Mouse (Mus musculus): ENCODE measurements around the gene Frem3. TPM values are rescaled to one million over a fixed set of nuclear protein-coding genes. Genes with fewer than 3 reads are reported as not detected.

Frem3 gene
- polyA plus RNA-seq (2014; fragmentation: Nextera tagmentation; extraction: Ambion mirVana): 0.01 TPM in 1 of 2 replicates, not detected in the other

- Histone ChIP-seq H3K36me3 (ENCODE audit: control insufficient read depth, insufficient read depth, low read length) (no peaks in the 10 kb centered on the region), H3K9me3 (ENCODE audit: control insufficient read depth, low read length) (no peaks in the 10 kb centered on the region), H3K4me3 (ENCODE audit: low read depth, low read length) (peak within 1 kb of the TSS; percentile 11; the same call in 1 of the 2 replicates), H3K4me2 (peak within 1 kb of the TSS; percentile 39), H3K4me1 (ENCODE audit: control insufficient read depth, insufficient read depth, low read length) (peaks cover 4% of the 10 kb centered on the region; the same call in 1 of the 2 replicates), H3K9ac (ENCODE audit: low read length) (no peak within 1 kb of the TSS), H3K27ac (ENCODE audit: low read depth, low read length) (no peak within 1 kb of the TSS), H3K27me3 (ENCODE audit: control insufficient read depth, insufficient read depth, low read length) (peaks cover 16% of the 10 kb centered on the region)
- peak; percentile 88 for DNase-seq (ENCODE audit: low spot score, missing footprints)
- WGBS: under 1% methylated on average over 32 of the region's 32 CpGs
- ATAC-seq (ENCODE audit: low FRiP score): no peak
These were observed at the start of gene Frem3 for GRCm38 (mm10) chr8:80610549-80611440. TSS of gene Frem3 (plus strand) at chr8:80611080.

- DNase-seq (ENCODE audit: low spot score, missing footprints) (no peak), ATAC-seq (ENCODE audit: low FRiP score) (peak; percentile 67; the same call in 1 of the 2 replicates)
- no peaks in the 10 kb centered on the region for H3K9me3 ChIP-seq (ENCODE audit: control insufficient read depth, low read length)
- no peak overlapping the region for H3K4me2 ChIP-seq
- no peak overlapping the region for H3K4me3 ChIP-seq (ENCODE audit: low read depth, low read length)
- 71% methylated on average over 3 of the region's 3 CpGs for WGBS
- no peak overlapping the region for H3K27ac ChIP-seq (ENCODE audit: low read depth, low read length)
- H3K27me3 ChIP-seq (ENCODE audit: control insufficient read depth, insufficient read depth, low read length): no peaks in the 10 kb centered on the region
- H3K4me1 ChIP-seq (ENCODE audit: control insufficient read depth, insufficient read depth, low read length): no peaks in the 10 kb centered on the region
- no peak overlapping the region for H3K9ac ChIP-seq (ENCODE audit: low read length)
- H3K36me3 ChIP-seq (ENCODE audit: control insufficient read depth, insufficient read depth, low read length): no peaks in the 10 kb centered on the region
These were observed 46.6 kb upstream of the Frem3 start for GRCm38 (mm10) chr8:80564205-80564839.

GRCm38 (mm10) chr8:80567471-80567870 lies 43.4 kb upstream of the Frem3 start:
- DNase-seq (ENCODE audit: low spot score, missing footprints): no peak
- no peak overlapping the region for H3K9ac ChIP-seq (ENCODE audit: low read length)
- H3K9me3 ChIP-seq (ENCODE audit: control insufficient read depth, low read length): no peaks in the 10 kb centered on the region
- H3K36me3 ChIP-seq (ENCODE audit: control insufficient read depth, insufficient read depth, low read length): no peaks in the 10 kb centered on the region
- no peak overlapping the region for H3K4me2 ChIP-seq
- H3K4me3 ChIP-seq (ENCODE audit: low read depth, low read length): no peak overlapping the region
- no peak overlapping the region for H3K27ac ChIP-seq (ENCODE audit: low read depth, low read length)
- 98% methylated on average over 1 of the region's 1 CpGs for WGBS
- no peak for ATAC-seq (ENCODE audit: low FRiP score)
- H3K27me3 ChIP-seq (ENCODE audit: control insufficient read depth, insufficient read depth, low read length): no peaks in the 10 kb centered on the region
- H3K4me1 ChIP-seq (ENCODE audit: control insufficient read depth, insufficient read depth, low read length): no peaks in the 10 kb centered on the region

- no peak overlapping the region for H3K27ac ChIP-seq (ENCODE audit: low read depth, low read length)
- H3K4me2 ChIP-seq: no peak overlapping the region
- no peaks in the 10 kb centered on the region for H3K27me3 ChIP-seq (ENCODE audit: control insufficient read depth, insufficient read depth, low read length)
- H3K9ac ChIP-seq (ENCODE audit: low read length): no peak overlapping the region
- DNase-seq (ENCODE audit: low spot score, missing footprints): no peak
- 75% methylated on average over 6 of the region's 6 CpGs for WGBS
- ATAC-seq (ENCODE audit: low FRiP score): no peak
- no peaks in the 10 kb centered on the region for H3K36me3 ChIP-seq (ENCODE audit: control insufficient read depth, insufficient read depth, low read length)
- no peak overlapping the region for H3K4me3 ChIP-seq (ENCODE audit: low read depth, low read length)
- no peaks in the 10 kb centered on the region for H3K4me1 ChIP-seq (ENCODE audit: control insufficient read depth, insufficient read depth, low read length)
- H3K9me3 ChIP-seq (ENCODE audit: control insufficient read depth, low read length): no peaks in the 10 kb centered on the region
These were observed 42.5 kb upstream of the Frem3 start for GRCm38 (mm10) chr8:80568243-80568995.

- no peaks in the 10 kb centered on the region for H3K27me3 ChIP-seq (ENCODE audit: control insufficient read depth, insufficient read depth, low read length)
- H3K27ac ChIP-seq (ENCODE audit: low read depth, low read length): no peak overlapping the region
- no peak for DNase-seq (ENCODE audit: low spot score, missing footprints)
- no peak for ATAC-seq (ENCODE audit: low FRiP score)
- no peaks in the 10 kb centered on the region for H3K36me3 ChIP-seq (ENCODE audit: control insufficient read depth, insufficient read depth, low read length)
- no peaks in the 10 kb centered on the region for H3K9me3 ChIP-seq (ENCODE audit: control insufficient read depth, low read length)
- no peak overlapping the region for H3K9ac ChIP-seq (ENCODE audit: low read length)
- no peak overlapping the region for H3K4me3 ChIP-seq (ENCODE audit: low read depth, low read length)
- no peaks in the 10 kb centered on the region for H3K4me1 ChIP-seq (ENCODE audit: control insufficient read depth, insufficient read depth, low read length)
- WGBS: 62% methylated on average over 1 of the region's 1 CpGs
- H3K4me2 ChIP-seq: no peak overlapping the region
These were observed 38.3 kb upstream of the Frem3 start for GRCm38 (mm10) chr8:80572417-80573061.

GRCm38 (mm10) chr8:80577126-80577525 lies 33.8 kb upstream of the Frem3 start:
- Histone ChIP-seq H3K9ac (ENCODE audit: low read length) (no peak overlapping the region), H3K36me3 (ENCODE audit: control insufficient read depth, insufficient read depth, low read length) (no peaks in the 10 kb centered on the region), H3K27me3 (ENCODE audit: control insufficient read depth, insufficient read depth, low read length) (no peaks in the 10 kb centered on the region), H3K4me1 (ENCODE audit: control insufficient read depth, insufficient read depth, low read length) (no peaks in the 10 kb centered on the region), H3K27ac (ENCODE audit: low read depth, low read length) (no peak overlapping the region), H3K4me3 (ENCODE audit: low read depth, low read length) (no peak overlapping the region), H3K4me2 (no peak overlapping the region), H3K9me3 (ENCODE audit: control insufficient read depth, low read length) (no peaks in the 10 kb centered on the region)
- DNase-seq (ENCODE audit: low spot score, missing footprints): no peak
- 71% methylated on average over 2 of the region's 2 CpGs for WGBS
- ATAC-seq (ENCODE audit: low FRiP score): no peak

GRCm38 (mm10) chr8:80579038-80579437 lies 31.8 kb upstream of the Frem3 start:
- no peak for DNase-seq (ENCODE audit: low spot score, missing footprints)
- Histone ChIP-seq H3K27me3 (ENCODE audit: control insufficient read depth, insufficient read depth, low read length) (no peaks in the 10 kb centered on the region), H3K4me1 (ENCODE audit: control insufficient read depth, insufficient read depth, low read length) (no peaks in the 10 kb centered on the region), H3K9me3 (ENCODE audit: control insufficient read depth, low read length) (no peaks in the 10 kb centered on the region), H3K27ac (ENCODE audit: low read depth, low read length) (no peak overlapping the region), H3K9ac (ENCODE audit: low read length) (no peak overlapping the region), H3K36me3 (ENCODE audit: control insufficient read depth, insufficient read depth, low read length) (no peaks in the 10 kb centered on the region), H3K4me2 (no peak overlapping the region), H3K4me3 (ENCODE audit: low read depth, low read length) (no peak overlapping the region)
- no peak for ATAC-seq (ENCODE audit: low FRiP score)
- 68% methylated on average over 1 of the region's 1 CpGs for WGBS

GRCm38 (mm10) chr8:80592626-80593025 lies 18.3 kb upstream of the Frem3 start:
- Histone ChIP-seq H3K4me3 (ENCODE audit: low read depth, low read length) (no peak overlapping the region), H3K9me3 (ENCODE audit: control insufficient read depth, low read length) (no peaks in the 10 kb centered on the region), H3K27me3 (ENCODE audit: control insufficient read depth, insufficient read depth, low read length) (no peaks in the 10 kb centered on the region), H3K36me3 (ENCODE audit: control insufficient read depth, insufficient read depth, low read length) (no peaks in the 10 kb centered on the region), H3K9ac (ENCODE audit: low read length) (no peak overlapping the region), H3K4me1 (ENCODE audit: control insufficient read depth, insufficient read depth, low read length) (no peaks in the 10 kb centered on the region), H3K4me2 (no peak overlapping the region), H3K27ac (ENCODE audit: low read depth, low read length) (no peak overlapping the region)
- DNase-seq (ENCODE audit: low spot score, missing footprints) (no peak), ATAC-seq (ENCODE audit: low FRiP score) (no peak)
- WGBS: 87% methylated on average over 5 of the region's 5 CpGs
